Mouse (Mus musculus): ENCODE data around the gene Gtsf2. TPM values are rescaled to one million over a fixed set of nuclear protein-coding genes. Genes with fewer than 3 reads are reported as not detected.
"Not testable (repeated sequence)": the region's sequence is repeated elsewhere in the genome, so short reads cannot be mapped to it uniquely, and the experiment has no call there.

Gene Gtsf2
- polyA plus RNA-seq, 1 experiment, result not detected

- TF ChIP-seq MYOD1 (IDR thresholded peaks at IDR 0.05; ENCODE audit: control insufficient read depth in 1 of 3, insufficient read length in 2 of 3, low read depth in 2 of 3) (no peak), USF1 (IDR thresholded peaks at IDR 0.05; ENCODE audit: low read depth) (no peak), REST (IDR thresholded peaks at IDR 0.05; ENCODE audit: insufficient read depth, insufficient read length) (no peak), MAX (IDR thresholded peaks at IDR 0.05; ENCODE audit: low read depth) (no peak), POLR2AphosphoS2 (IDR thresholded peaks at IDR 0.05; ENCODE audit: insufficient read length, low read depth) (no peak), E2F4 (IDR thresholded peaks at IDR 0.05; ENCODE audit: insufficient read depth) (no peak), POLR2A (IDR thresholded peaks at IDR 0.05; ENCODE audit: insufficient read length, low read depth) (no peak), MYOG (IDR thresholded peaks at IDR 0.05; ENCODE audit: control insufficient read depth in 1 of 3, insufficient read depth in 1 of 3, insufficient read length in 2 of 3, low read depth in 2 of 3) (no peak), SRF (IDR thresholded peaks at IDR 0.05; ENCODE audit: control insufficient read depth, insufficient read length, low read depth) (no peak), CEBPB (IDR thresholded peaks at IDR 0.05; ENCODE audit: insufficient read depth, poor library complexity, severe bottlenecking) (no peak), TCF12 (IDR thresholded peaks at IDR 0.05; ENCODE audit: insufficient read depth, poor library complexity, severe bottlenecking) (no peak), TCF3 (IDR thresholded peaks at IDR 0.05; ENCODE audit: insufficient read length, low read depth) (no peak)
- H3K27me3 ChIP-seq (ENCODE audit: control insufficient read depth, insufficient read depth, insufficient read length), result no peaks in the 10 kb centered on the region
- no peaks in the 10 kb centered on the region for H3K36me3 ChIP-seq (ENCODE audit: control insufficient read depth, insufficient read depth)
- no peaks in the 10 kb centered on the region for H3K79me2 ChIP-seq (ENCODE audit: control insufficient read depth, insufficient read depth)
- H3K4me3 ChIP-seq, result no peak overlapping the region
- H3ac ChIP-seq (ENCODE audit: control insufficient read depth, insufficient read length), result no peak overlapping the region
- H3K4me2 ChIP-seq (ENCODE audit: low read depth), result no peak overlapping the region
Observed at GRCm38 (mm10) chr15:103462539-103463261, 14.4 kb upstream of the Gtsf2 start.

- TF ChIP-seq MYOD1 (IDR thresholded peaks at IDR 0.05; ENCODE audit: control insufficient read depth in 1 of 3, insufficient read length in 2 of 3, low read depth in 2 of 3) (no peak), USF1 (IDR thresholded peaks at IDR 0.05; ENCODE audit: low read depth) (no peak), SRF (IDR thresholded peaks at IDR 0.05; ENCODE audit: control insufficient read depth, insufficient read length, low read depth) (no peak), POLR2AphosphoS2 (IDR thresholded peaks at IDR 0.05; ENCODE audit: insufficient read length, low read depth) (no peak), MYOG (IDR thresholded peaks at IDR 0.05; ENCODE audit: control insufficient read depth in 1 of 3, insufficient read depth in 1 of 3, insufficient read length in 2 of 3, low read depth in 2 of 3) (no peak), CEBPB (IDR thresholded peaks at IDR 0.05; ENCODE audit: insufficient read depth, poor library complexity, severe bottlenecking) (no peak), REST (IDR thresholded peaks at IDR 0.05; ENCODE audit: insufficient read depth, insufficient read length) (no peak), POLR2A (IDR thresholded peaks at IDR 0.05; ENCODE audit: insufficient read length, low read depth) (no peak), E2F4 (IDR thresholded peaks at IDR 0.05; ENCODE audit: insufficient read depth) (no peak), MAX (IDR thresholded peaks at IDR 0.05; ENCODE audit: low read depth) (no peak), TCF3 (IDR thresholded peaks at IDR 0.05; ENCODE audit: insufficient read length, low read depth) (no peak), TCF12 (IDR thresholded peaks at IDR 0.05; ENCODE audit: insufficient read depth, poor library complexity, severe bottlenecking) (no peak)
- Histone ChIP-seq H3K79me2 (ENCODE audit: control insufficient read depth, insufficient read depth) (no peaks in the 10 kb centered on the region), H3K36me3 (ENCODE audit: control insufficient read depth, insufficient read depth) (no peaks in the 10 kb centered on the region), H3ac (ENCODE audit: control insufficient read depth, insufficient read length) (no peak overlapping the region), H3K4me2 (ENCODE audit: low read depth) (no peak overlapping the region), H3K27me3 (ENCODE audit: control insufficient read depth, insufficient read depth, insufficient read length) (peaks cover 5% of the 10 kb centered on the region), H3K4me3 (no peak overlapping the region)
Observed at GRCm38 (mm10) chr15:103454449-103454848, 6.2 kb upstream of the Gtsf2 start.

GRCm38 (mm10) chr15:103453551-103454218 lies 5.4 kb upstream of the Gtsf2 start, which contains the start of gene Nckap1l:
Nckap1l (plus strand) TSS chr15:103453794.
- Histone ChIP-seq H3K4me3 (no peak within 1 kb of the TSS), H3K27me3 (ENCODE audit: control insufficient read depth, insufficient read depth, insufficient read length) (peaks cover 5% of the 10 kb centered on the region), H3ac (ENCODE audit: control insufficient read depth, insufficient read length) (no peak within 1 kb of the TSS), H3K4me2 (ENCODE audit: low read depth) (no peak within 1 kb of the TSS), H3K36me3 (ENCODE audit: control insufficient read depth, insufficient read depth) (no peaks in the 10 kb centered on the region), H3K79me2 (ENCODE audit: control insufficient read depth, insufficient read depth) (no peaks in the 10 kb centered on the region)
- no peak for TF ChIP-seq POLR2A (IDR thresholded peaks at IDR 0.05; ENCODE audit: insufficient read length, low read depth)

GRCm38 (mm10) chr15:103445966-103446365 lies 2.3 kb downstream of the Gtsf2 start:
- H3ac ChIP-seq (ENCODE audit: control insufficient read depth, insufficient read length); H3K4me3 ChIP-seq; H3K36me3 ChIP-seq (ENCODE audit: control insufficient read depth, insufficient read depth); H3K4me2 ChIP-seq (ENCODE audit: low read depth); H3K27me3 ChIP-seq (ENCODE audit: control insufficient read depth, insufficient read depth, insufficient read length); H3K79me2 ChIP-seq (ENCODE audit: control insufficient read depth, insufficient read depth): not testable (repeated sequence)

- Histone ChIP-seq H3K4me3 (no peak within 1 kb of the TSS), H3K36me3 (ENCODE audit: control insufficient read depth, insufficient read depth) (no peaks in the 10 kb centered on the region), H3K27me3 (ENCODE audit: control insufficient read depth, insufficient read depth, insufficient read length) (no peaks in the 10 kb centered on the region), H3ac (ENCODE audit: control insufficient read depth, insufficient read length) (no peak within 1 kb of the TSS), H3K79me2 (ENCODE audit: control insufficient read depth, insufficient read depth) (no peaks in the 10 kb centered on the region), H3K4me2 (ENCODE audit: low read depth) (no peak within 1 kb of the TSS)
- TF ChIP-seq POLR2AphosphoS2 (IDR thresholded peaks at IDR 0.05; ENCODE audit: insufficient read length, low read depth), result no peak
- TF ChIP-seq E2F4 (IDR thresholded peaks at IDR 0.05; ENCODE audit: insufficient read depth), result no peak
- TF ChIP-seq MAX (IDR thresholded peaks at IDR 0.05; ENCODE audit: low read depth), result no peak
- no peak for TF ChIP-seq USF1 (IDR thresholded peaks at IDR 0.05; ENCODE audit: low read depth)
- TF ChIP-seq CEBPB (IDR thresholded peaks at IDR 0.05; ENCODE audit: insufficient read depth, poor library complexity, severe bottlenecking), result no peak
- TF ChIP-seq POLR2A (IDR thresholded peaks at IDR 0.05; ENCODE audit: insufficient read length, low read depth), result no peak
- no peak for TF ChIP-seq MYOG (IDR thresholded peaks at IDR 0.05; ENCODE audit: control insufficient read depth in 1 of 3, insufficient read depth in 1 of 3, insufficient read length in 2 of 3, low read depth in 2 of 3)
- no peak for TF ChIP-seq SRF (IDR thresholded peaks at IDR 0.05; ENCODE audit: control insufficient read depth, insufficient read length, low read depth)
- no peak for TF ChIP-seq TCF12 (IDR thresholded peaks at IDR 0.05; ENCODE audit: insufficient read depth, poor library complexity, severe bottlenecking)
- no peak for TF ChIP-seq REST (IDR thresholded peaks at IDR 0.05; ENCODE audit: insufficient read depth, insufficient read length)
- no peak for TF ChIP-seq TCF3 (IDR thresholded peaks at IDR 0.05; ENCODE audit: insufficient read length, low read depth)
Observed at GRCm38 (mm10) chr15:103430241-103430640, 18.0 kb downstream of the Gtsf2 start, which contains the start of gene Gtsf1. Gtsf1 (minus strand) TSS chr15:103430470.
